Mouse (Mus musculus): ENCODE measurements at regions not wholly inside any gene's neighbourhood (a gene's known extent, or its start where the extent isn't known, plus 50 kb on each side); places are given as distances from the start of the nearest gene placed in this dataset.

DNA sequence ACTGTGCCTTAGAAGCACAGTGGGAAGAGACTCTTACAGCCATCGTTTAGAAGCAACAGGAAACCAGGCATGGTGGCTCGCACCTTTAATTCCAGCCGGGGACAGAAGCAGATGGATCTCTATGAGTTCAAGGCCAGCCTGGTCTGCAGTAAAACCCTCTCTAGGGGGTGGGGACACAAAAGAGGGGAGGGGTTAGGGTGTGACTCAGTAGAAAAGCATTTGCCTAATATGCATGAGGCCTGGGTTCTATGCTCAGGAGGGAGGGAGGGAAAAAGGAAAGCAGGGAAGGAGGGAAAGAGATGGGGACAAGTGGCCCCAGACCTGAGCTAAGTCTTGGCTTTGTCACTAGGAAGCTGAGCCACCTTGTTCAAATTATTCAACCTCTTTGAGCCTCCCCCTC lies 81.2 kb downstream of the Mrm1 start:
- Histone ChIP-seq H3K27me3 (ENCODE audit: insufficient read depth, low read length) (no peaks in the 10 kb centered on the region), H3K4me3 (ENCODE audit: low read depth, low read length) (no peak overlapping the region), H3K9me3 (ENCODE audit: low read length) (no peaks in the 10 kb centered on the region), H3K27ac (ENCODE audit: low read depth, low read length) (no peak overlapping the region), H3K4me2 (ENCODE audit: low read depth, low read length, poor library complexity, severe bottlenecking) (no peak overlapping the region), H3K9ac (replicated peaks; ENCODE audit: low read length, poor library complexity, severe bottlenecking) (no peak overlapping the region), H3K36me3 (ENCODE audit: insufficient read depth, low read length) (no peaks in the 10 kb centered on the region), H3K4me1 (ENCODE audit: insufficient read depth, low read length) (no peaks in the 10 kb centered on the region)
- TF ChIP-seq CTCF (IDR thresholded peaks at IDR 0.05): no peak
- DNase-seq (ENCODE audit: low spot score) (no peak), ATAC-seq (ENCODE audit: low FRiP score) (no peak)
- WGBS: 63% methylated on average over 3 of the region's 3 CpGs

DNA sequence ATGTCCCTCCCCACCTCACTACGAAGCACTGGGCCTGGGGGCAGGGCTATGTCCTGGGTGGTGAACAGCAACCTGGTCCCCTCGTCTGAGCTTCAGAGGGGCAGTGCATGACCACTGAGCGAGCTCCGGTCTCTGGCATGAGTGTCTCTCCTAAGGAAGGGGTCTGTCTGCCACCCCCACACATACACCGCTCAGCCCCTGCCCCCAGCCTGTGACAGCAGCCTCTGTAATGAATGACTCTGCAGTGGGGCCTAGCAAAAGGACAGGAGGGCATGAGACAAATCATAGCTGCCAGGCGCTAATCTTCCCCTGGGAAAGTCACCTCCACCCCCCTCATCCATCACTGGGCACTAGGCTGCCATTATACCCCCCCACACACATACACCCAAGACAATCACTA lies 87.4 kb downstream of the Mrm1 start:
- H3K4me2 ChIP-seq (ENCODE audit: low read depth, low read length, poor library complexity, severe bottlenecking): no peak overlapping the region
- H3K9ac ChIP-seq (replicated peaks; ENCODE audit: low read length, poor library complexity, severe bottlenecking): no peak overlapping the region
- H3K4me3 ChIP-seq (ENCODE audit: low read depth, low read length): no peak overlapping the region
- no peaks in the 10 kb centered on the region for H3K4me1 ChIP-seq (ENCODE audit: insufficient read depth, low read length)
- H3K27ac ChIP-seq (ENCODE audit: low read depth, low read length): no peak overlapping the region
- 73% methylated on average over 6 of the region's 6 CpGs for WGBS
- no peaks in the 10 kb centered on the region for H3K9me3 ChIP-seq (ENCODE audit: low read length)
- no peaks in the 10 kb centered on the region for H3K36me3 ChIP-seq (ENCODE audit: insufficient read depth, low read length)
- no peaks in the 10 kb centered on the region for H3K27me3 ChIP-seq (ENCODE audit: insufficient read depth, low read length)
- DNase-seq (ENCODE audit: low spot score) (no peak), ATAC-seq (ENCODE audit: low FRiP score) (no peak)
- no peak for TF ChIP-seq CTCF (IDR thresholded peaks at IDR 0.05)

DNA sequence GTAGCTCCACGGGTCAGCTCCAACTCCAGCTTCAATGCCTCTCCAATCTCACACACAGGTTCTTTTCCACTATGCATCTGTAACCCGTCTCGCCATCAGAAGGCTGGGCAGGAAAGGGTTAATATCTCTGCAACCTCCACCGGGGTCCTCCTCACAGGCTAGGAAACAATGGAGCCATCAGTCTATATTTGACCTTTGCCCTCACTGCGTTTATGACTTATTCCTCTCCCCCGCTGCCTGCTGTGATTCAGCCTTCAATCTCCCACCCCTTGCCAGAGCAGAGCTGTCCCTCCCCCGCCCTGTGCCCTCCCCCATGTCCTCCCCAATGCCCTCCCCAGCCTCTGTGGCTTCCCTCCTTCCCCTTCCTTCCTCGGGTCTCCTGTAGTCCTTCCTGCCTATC lies 89.1 kb downstream of the Mrm1 start:
- WGBS: 24% methylated on average over 8 of the region's 8 CpGs
- H3K4me2 ChIP-seq (ENCODE audit: low read depth, low read length, poor library complexity, severe bottlenecking): no peak overlapping the region
- H3K4me1 ChIP-seq (ENCODE audit: insufficient read depth, low read length): peaks cover 3% of the 10 kb centered on the region; the same call in 1 of the 2 replicates
- no peak overlapping the region for H3K27ac ChIP-seq (ENCODE audit: low read depth, low read length)
- no peaks in the 10 kb centered on the region for H3K36me3 ChIP-seq (ENCODE audit: insufficient read depth, low read length)
- DNase-seq (ENCODE audit: low spot score) (no peak), ATAC-seq (ENCODE audit: low FRiP score) (no peak)
- no peak overlapping the region for H3K9ac ChIP-seq (replicated peaks; ENCODE audit: low read length, poor library complexity, severe bottlenecking)
- no peaks in the 10 kb centered on the region for H3K9me3 ChIP-seq (ENCODE audit: low read length)
- no peak overlapping the region for H3K4me3 ChIP-seq (ENCODE audit: low read depth, low read length)
- H3K27me3 ChIP-seq (ENCODE audit: insufficient read depth, low read length): no peaks in the 10 kb centered on the region
- TF ChIP-seq CTCF (IDR thresholded peaks at IDR 0.05): no peak

DNA sequence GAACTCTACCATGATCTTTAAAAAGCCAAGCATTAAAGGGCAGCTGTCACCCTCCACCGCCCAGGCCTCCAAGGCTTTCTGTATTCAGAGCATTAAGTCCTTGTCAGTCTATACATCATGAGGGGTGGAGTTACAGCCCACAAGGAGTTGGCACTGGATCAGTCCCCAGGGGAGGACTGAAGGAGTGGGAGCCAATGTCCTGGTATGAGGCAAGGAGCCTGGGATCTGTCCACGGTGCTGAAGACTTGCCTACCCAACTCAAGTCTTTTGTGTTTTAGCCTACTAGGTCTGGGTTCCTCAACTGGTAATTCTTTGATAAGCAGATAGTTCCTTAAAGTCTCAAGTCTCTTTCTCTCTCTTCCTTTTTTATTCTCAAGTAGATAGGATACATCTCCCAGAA lies 90.1 kb downstream of the Mrm1 start:
- no peak for ATAC-seq (ENCODE audit: low FRiP score)
- DNase-seq (ENCODE audit: low spot score): peak; percentile 51
- no peaks in the 10 kb centered on the region for H3K9me3 ChIP-seq (ENCODE audit: low read length)
- H3K36me3 ChIP-seq (ENCODE audit: insufficient read depth, low read length): no peaks in the 10 kb centered on the region
- H3K27ac ChIP-seq (ENCODE audit: low read depth, low read length): no peak overlapping the region
- peaks cover 3% of the 10 kb centered on the region; the same call in 1 of the 2 replicates for H3K4me1 ChIP-seq (ENCODE audit: insufficient read depth, low read length)
- H3K4me3 ChIP-seq (ENCODE audit: low read depth, low read length): no peak overlapping the region
- WGBS: 21% methylated on average over 2 of the region's 2 CpGs
- no peak for TF ChIP-seq CTCF (IDR thresholded peaks at IDR 0.05)
- peaks cover 3% of the 10 kb centered on the region; the same call in 1 of the 2 replicates for H3K27me3 ChIP-seq (ENCODE audit: insufficient read depth, low read length)
- H3K9ac ChIP-seq (replicated peaks; ENCODE audit: low read length, poor library complexity, severe bottlenecking): no peak overlapping the region
- H3K4me2 ChIP-seq (ENCODE audit: low read depth, low read length, poor library complexity, severe bottlenecking): no peak overlapping the region

DNA sequence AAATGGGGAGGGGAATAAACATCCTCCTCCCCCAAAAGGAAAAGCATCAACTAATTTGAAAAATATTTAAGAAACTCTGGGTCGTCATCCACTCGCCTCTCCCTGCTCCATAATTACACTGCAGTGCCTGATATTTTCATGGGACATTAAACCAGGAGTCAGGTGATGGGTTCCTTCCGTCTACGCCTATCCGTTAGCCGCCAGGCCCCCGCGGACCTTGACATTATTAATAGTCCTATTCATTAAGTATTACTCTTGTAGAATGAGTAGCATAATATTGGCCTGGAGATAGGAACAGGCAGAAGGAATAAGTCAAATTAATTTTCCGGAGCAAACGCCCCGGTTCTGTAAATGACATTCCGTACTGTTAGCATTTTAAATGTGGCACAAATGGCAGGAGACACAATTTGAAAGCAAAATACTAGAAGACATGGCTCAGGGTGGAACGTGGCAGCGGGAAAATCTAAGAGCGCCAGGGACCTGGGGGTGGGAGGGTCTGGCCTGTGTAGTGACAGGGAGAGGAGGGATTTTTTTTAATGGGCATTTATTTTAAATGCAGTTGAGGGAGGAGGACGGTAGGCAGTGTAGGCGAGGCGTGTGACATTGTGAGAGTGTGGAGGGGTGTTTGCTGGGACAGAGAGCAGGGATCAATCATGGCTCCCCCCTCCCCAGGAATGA lies 93.2 kb downstream of the Mrm1 start:
- no peak for ATAC-seq (ENCODE audit: low FRiP score)
- H3K4me2 ChIP-seq (ENCODE audit: low read depth, low read length, poor library complexity, severe bottlenecking): no peak overlapping the region; the same call in 1 of the 2 replicates
- H3K27me3 ChIP-seq (ENCODE audit: insufficient read depth, low read length): peaks cover 3% of the 10 kb centered on the region; the same call in 1 of the 2 replicates
- H3K36me3 ChIP-seq (ENCODE audit: insufficient read depth, low read length): no peaks in the 10 kb centered on the region
- peak overlapping the region; percentile 26; the same call in 1 of the 2 replicates for H3K27ac ChIP-seq (ENCODE audit: low read depth, low read length)
- 33% methylated on average over 18 of the region's 18 CpGs for whole genome bisulfite sequencing
- no peaks in the 10 kb centered on the region for H3K9me3 ChIP-seq (ENCODE audit: low read length)
- no peak for TF ChIP-seq CTCF (IDR thresholded peaks at IDR 0.05)
- no peak overlapping the region for H3K4me3 ChIP-seq (ENCODE audit: low read depth, low read length)
- no peak overlapping the region for H3K9ac ChIP-seq (replicated peaks; ENCODE audit: low read length, poor library complexity, severe bottlenecking)
- DNase-seq (ENCODE audit: low spot score): peak; percentile 56
- H3K4me1 ChIP-seq (ENCODE audit: insufficient read depth, low read length): peaks cover 3% of the 10 kb centered on the region; the same call in 1 of the 2 replicates

DNA sequence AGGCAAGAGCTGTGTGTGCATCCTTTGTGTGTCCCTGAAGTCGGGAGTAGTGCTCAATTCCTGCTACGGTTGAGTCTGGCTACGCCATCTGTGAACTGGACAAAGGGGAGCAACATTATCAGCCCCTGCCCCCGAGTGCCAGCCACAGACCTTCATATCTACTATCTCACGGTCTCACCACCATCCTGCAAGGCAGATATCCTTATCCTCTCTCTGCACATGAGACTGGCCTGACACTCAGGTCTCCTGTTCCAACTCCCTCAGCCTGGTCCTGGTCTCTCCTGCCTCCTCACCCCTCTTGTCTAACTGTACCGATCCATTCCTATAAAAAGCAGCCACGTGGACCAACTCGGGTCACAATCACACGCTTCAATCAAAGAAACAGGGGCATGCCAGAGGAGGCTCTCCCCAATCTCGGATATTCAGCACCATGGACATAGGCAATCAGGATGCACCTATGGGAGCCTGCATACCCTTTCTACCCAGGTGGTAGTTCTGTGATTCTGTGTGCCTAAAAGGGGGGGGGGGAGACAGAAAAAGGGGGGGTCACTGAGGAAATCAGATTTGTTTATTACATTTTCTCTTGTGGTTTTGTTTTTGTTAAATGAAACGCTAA lies 94.0 kb downstream of the Mrm1 start:
- H3K27me3 ChIP-seq (ENCODE audit: insufficient read depth, low read length): peaks cover 3% of the 10 kb centered on the region; the same call in 1 of the 2 replicates
- DNase-seq (ENCODE audit: low spot score): no peak

More for the DNA sequence above, 94.0 kb downstream of the Mrm1 start:
- Histone ChIP-seq H3K4me1 (ENCODE audit: insufficient read depth, low read length) (peaks cover 3% of the 10 kb centered on the region; the same call in 1 of the 2 replicates), H3K4me2 (ENCODE audit: low read depth, low read length, poor library complexity, severe bottlenecking) (no peak overlapping the region), H3K9ac (replicated peaks; ENCODE audit: low read length, poor library complexity, severe bottlenecking) (no peak overlapping the region), H3K4me3 (ENCODE audit: low read depth, low read length) (no peak overlapping the region), H3K27ac (ENCODE audit: low read depth, low read length) (no peak overlapping the region), H3K9me3 (ENCODE audit: low read length) (no peaks in the 10 kb centered on the region), H3K36me3 (ENCODE audit: insufficient read depth, low read length) (no peaks in the 10 kb centered on the region)
- WGBS: 41% methylated on average over 11 of the region's 11 CpGs
- no peak for TF ChIP-seq CTCF (IDR thresholded peaks at IDR 0.05)
- ATAC-seq (ENCODE audit: low FRiP score): no peak
